In the genomic region with DNA sequence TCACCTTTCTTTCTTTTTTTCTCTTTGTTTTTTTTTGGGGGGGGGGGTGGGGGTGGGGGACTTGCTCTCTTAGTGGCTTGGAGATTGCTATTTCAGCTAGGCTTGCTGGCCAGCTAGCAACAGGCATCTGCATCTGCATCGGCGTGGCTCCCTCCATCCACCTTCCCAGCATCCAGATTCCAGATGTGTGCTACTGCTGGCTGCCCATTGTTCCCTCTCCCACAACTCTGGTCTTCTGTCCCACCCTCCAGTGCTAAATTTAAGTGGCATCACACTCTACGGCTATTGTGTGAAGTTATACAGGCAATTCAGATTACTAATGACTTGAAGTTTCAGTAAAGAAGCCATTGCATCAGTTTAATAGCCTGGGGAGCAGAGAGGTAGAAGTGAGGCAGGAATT, we compare ENCODE assay signal across 20 mouse cellular contexts. TPM values are rescaled to one million over a fixed set of nuclear protein-coding genes. Genes with fewer than 3 reads are reported as not detected.
A peak's percentile ranks its signal among the peaks of the same experiment; 100 is the strongest.
DNase-seq lines count a peak whose midpoint lies in the region; ATAC-seq lines count a peak whose summit lies in the region.
"Had no signal": no experiment of that assay in that cellular context is flagged by ENCODE, and none has a peak within 500 bp of the region (broad histone marks: within the 10 kb centered on the region; RNA-seq: fewer than 3 reads in every experiment).

No protein-coding gene starts in this region.

- ATAC-seq in heart, embryonic 11.5 days (replicated peaks; ENCODE audit: insufficient number of reproducible peaks, low FRiP score, low TSS enrichment), result no peak
- ATAC-seq in hindbrain, embryonic 16.5 days, result no peak
- ATAC-seq in embryonic facial prominence, embryonic 12.5 days (ENCODE audit: insufficient number of reproducible peaks, insufficient read depth, low FRiP score, low TSS enrichment), result no peak
- ATAC-seq in limb, embryonic 13.5 days (ENCODE audit: low FRiP score, low read depth), result no peak
- ATAC-seq in inflammation-experienced regulatory T-cells, adult 6 months, result no peak
- ATAC-seq: forebrain, embryonic 15.5 days; intestine, postnatal 0 days; liver, embryonic 12.5 days had no signal

- no peaks in the 10 kb centered on the region for H3K9me3 ChIP-seq in heart, embryonic 11.5 days (replicated peaks; ENCODE audit: control insufficient read depth, low read length)
- 0 out of 2 replicates have a peak, but pooled peaks cover 3% of the 10 kb centered on the region for H3K9me3 ChIP-seq in hindbrain, embryonic 10.5 days
- 0 out of 2 replicates have a peak, but pooled peaks cover 2% of the 10 kb centered on the region for H3K9me3 ChIP-seq in hindbrain, embryonic 16.5 days (ENCODE audit: control insufficient read depth, low read length)
- no peaks in the 10 kb centered on the region for H3K9me3 ChIP-seq in embryonic facial prominence, embryonic 12.5 days
- H3K9me3 ChIP-seq in limb, embryonic 13.5 days, result no peaks in the 10 kb centered on the region
- H3K9me3 ChIP-seq: forebrain, embryonic 15.5 days; hindbrain, embryonic 13.5 days; liver, embryonic 12.5 days had no signal

- peak overlapping the region; percentile 92; the same call in 1 of the 2 replicates for H3K27ac ChIP-seq in heart, embryonic 11.5 days (ENCODE audit: low read depth, low read length)
- H3K27ac ChIP-seq in hindbrain, embryonic 10.5 days, result peak overlapping the region; percentile 84; the same call in 1 of the 2 replicates
- no peak overlapping the region for H3K27ac ChIP-seq in hindbrain, embryonic 16.5 days (ENCODE audit: low read depth, low read length)
- H3K27ac ChIP-seq in embryonic facial prominence, embryonic 12.5 days, result peak overlapping the region; percentile 97
- peak overlapping the region; percentile 97 for H3K27ac ChIP-seq in limb, embryonic 13.5 days
- H3K27ac ChIP-seq: forebrain, embryonic 15.5 days; hindbrain, embryonic 13.5 days; liver, embryonic 12.5 days; stomach, postnatal 0 days had no signal

- no peaks in the 10 kb centered on the region for H3K36me3 ChIP-seq in heart, embryonic 11.5 days (ENCODE audit: control insufficient read depth, insufficient read depth, low read length)
- H3K36me3 ChIP-seq in hindbrain, embryonic 10.5 days, result no peaks in the 10 kb centered on the region
- H3K36me3 ChIP-seq in hindbrain, embryonic 16.5 days (ENCODE audit: control insufficient read depth, insufficient read depth, low read length), result no peaks in the 10 kb centered on the region
- no peaks in the 10 kb centered on the region for H3K36me3 ChIP-seq in embryonic facial prominence, embryonic 12.5 days
- H3K36me3 ChIP-seq in limb, embryonic 13.5 days, result no peaks in the 10 kb centered on the region
- H3K36me3 ChIP-seq: forebrain, embryonic 15.5 days; hindbrain, embryonic 13.5 days; liver, embryonic 12.5 days had no signal

- H3K4me3 ChIP-seq in heart, embryonic 11.5 days (ENCODE audit: low read depth, low read length), result no peak overlapping the region
- no peak overlapping the region for H3K4me3 ChIP-seq in hindbrain, embryonic 10.5 days
- no peak overlapping the region for H3K4me3 ChIP-seq in hindbrain, embryonic 16.5 days (ENCODE audit: low read length)
- H3K4me3 ChIP-seq in embryonic facial prominence, embryonic 12.5 days, result no peak overlapping the region
- no peak overlapping the region for H3K4me3 ChIP-seq in limb, embryonic 13.5 days
- H3K4me3 ChIP-seq: erythroblast, embryonic 14.5 days; forebrain, embryonic 15.5 days; hindbrain, embryonic 13.5 days had no signal

- H3K4me2 ChIP-seq in heart, embryonic 11.5 days, result no peak overlapping the region
- H3K4me2 ChIP-seq in hindbrain, embryonic 16.5 days (ENCODE audit: low read length), result no peak overlapping the region
- H3K4me2 ChIP-seq in embryonic facial prominence, embryonic 12.5 days (replicated peaks), result peak overlapping the region; percentile 42; the same call in 1 of the 2 replicates
- peak overlapping the region; percentile 62 for H3K4me2 ChIP-seq in limb, embryonic 13.5 days (replicated peaks)

- H3K27me3 ChIP-seq in heart, embryonic 11.5 days (ENCODE audit: control insufficient read depth, insufficient read depth, low read length), result no peaks in the 10 kb centered on the region
- no peaks in the 10 kb centered on the region for H3K27me3 ChIP-seq in hindbrain, embryonic 10.5 days (ENCODE audit: insufficient read depth, poor library complexity, severe bottlenecking)
- H3K27me3 ChIP-seq in hindbrain, embryonic 16.5 days (replicated peaks; ENCODE audit: control insufficient read depth, insufficient read depth, low read length), result no peaks in the 10 kb centered on the region; the same call in 1 of the 2 replicates
- H3K27me3 ChIP-seq in embryonic facial prominence, embryonic 12.5 days, result no peaks in the 10 kb centered on the region
- no peaks in the 10 kb centered on the region for H3K27me3 ChIP-seq in limb, embryonic 13.5 days
- H3K27me3 ChIP-seq: forebrain, embryonic 15.5 days; liver, embryonic 12.5 days; megakaryocyte, embryonic 14.5 days had no signal

- peaks cover 11% of the 10 kb centered on the region for H3K4me1 ChIP-seq in heart, embryonic 11.5 days (ENCODE audit: control insufficient read depth, insufficient read depth, low read length)
- H3K4me1 ChIP-seq in hindbrain, embryonic 10.5 days (replicated peaks), result peaks cover 20% of the 10 kb centered on the region
- H3K4me1 ChIP-seq in hindbrain, embryonic 16.5 days (ENCODE audit: control insufficient read depth, insufficient read depth, low read depth, low read length), result peaks cover 7% of the 10 kb centered on the region; the same call in 1 of the 2 replicates
- H3K4me1 ChIP-seq in embryonic facial prominence, embryonic 12.5 days, result peaks cover 20% of the 10 kb centered on the region
- peaks cover 53% of the 10 kb centered on the region for H3K4me1 ChIP-seq in limb, embryonic 13.5 days

- no peak for DNase-seq in heart, postnatal 10 days
- no peak for DNase-seq in hindbrain, embryonic 10.5 days (ENCODE audit: low spot score)
- DNase-seq in adrenal gland, postnatal 36 days, result no peak
- DNase-seq: cerebellum, adult 18-20 months; cerebellum, postnatal 25 days; gastrocnemius, postnatal 25 days; lung, adult 2 months; thymus, postnatal 14 days had no signal

- intact Hi-C loops in heart, postnatal 10 days (cut with DNase I), result no loop called here

- 45% methylated on average over 3 of the region's 3 CpGs for WGBS in heart, embryonic 11.5 days (ENCODE audit: insufficient replicate concordance)
- 34% methylated on average over 3 of the region's 3 CpGs for WGBS in hindbrain, embryonic 10.5 days
- 54% methylated on average over 3 of the region's 3 CpGs for WGBS in hindbrain, embryonic 16.5 days
- 18% methylated on average over 3 of the region's 3 CpGs for WGBS in embryonic facial prominence, embryonic 12.5 days
- WGBS in limb, embryonic 13.5 days, result 9% methylated on average over 3 of the region's 3 CpGs

- H3K9ac ChIP-seq in heart, embryonic 11.5 days (ENCODE audit: low read depth, low read length), result 0 out of 2 replicates have a peak overlapping the region, but pooled peaks have one; percentile 63
- H3K9ac ChIP-seq in hindbrain, embryonic 16.5 days (ENCODE audit: low read depth, low read length), result no peak overlapping the region
- H3K9ac ChIP-seq in embryonic facial prominence, embryonic 12.5 days, result no peak overlapping the region
- H3K9ac ChIP-seq in limb, embryonic 13.5 days, result no peak overlapping the region
- H3K9ac ChIP-seq: liver, embryonic 12.5 days had no signal

RNA-seq across cellular contexts. Expression of gene Ltbp1, which starts 10.1 kb away (rescaled TPM):
- polyA plus RNA-seq in heart, embryonic 11.5 days (2014; fragmentation: Nextera tagmentation; extraction: Ambion mirVana), result 45.4 and 51.9 TPM in 2 replicates
- total RNA-seq in heart, postnatal 10 days (2021), result 10 to 100 TPM; 66.6 to 69.0 TPM
- 4.8 and 5.0 TPM in 2 replicates for polyA plus RNA-seq in hindbrain, embryonic 10.5 days (2016; fragmentation: Nextera tagmentation; extraction: Ambion mirVana)
- 1.6 and 2.0 TPM in 2 replicates for polyA plus RNA-seq in hindbrain, embryonic 16.5 days (2015; fragmentation: Nextera tagmentation; extraction: Ambion mirVana)
- 34.9 and 36.7 TPM in 2 replicates for polyA plus RNA-seq in embryonic facial prominence, embryonic 12.5 days (2016; fragmentation: Nextera tagmentation; extraction: Ambion mirVana)
- polyA plus RNA-seq in limb, embryonic 13.5 days (2015; fragmentation: Nextera tagmentation; extraction: Ambion mirVana), result 61.3 and 64.7 TPM in 2 replicates
- not detected for polyA plus RNA-seq in inflammation-experienced regulatory T-cells, adult 6 months (2017; shearing (Covaris generic))
- total RNA-seq in adrenal gland, postnatal 36 days (2021), result 10 to 100 TPM; 12.9 to 15.5 TPM

Comparison
In these comparisons a context has a peak if more than half of its experiments do, and no peak if none do; other contexts are left out.
1. H3K4me2 ChIP-seq: peak in embryonic facial prominence, embryonic 12.5 days (single experiment) and limb, embryonic 13.5 days (single experiment); none in heart, embryonic 11.5 days (single experiment) and hindbrain, embryonic 16.5 days (single experiment).